Mouse (Mus musculus) thymus, adult 18-20 months (tissue): ENCODE results near the gene Slc38a3.

Source experiments
- DNase-seq, 2 experiments: peaks; one replicate each; pipeline ENCODE4 v3.0.0; 2022; ENCODE audit warnings: mixed read lengths in 2 of 2

Gene Slc38a3

GRCm38 (mm10) chr9:107634406-107635278 lies 34.7 kb downstream of the Slc38a3 start:
- DNase-seq = no peak

- DNase-seq = peak; percentile 38 to 54
Observed at GRCm38 (mm10) chr9:107633661-107634405, 35.5 kb downstream of the Slc38a3 start.

DNA sequence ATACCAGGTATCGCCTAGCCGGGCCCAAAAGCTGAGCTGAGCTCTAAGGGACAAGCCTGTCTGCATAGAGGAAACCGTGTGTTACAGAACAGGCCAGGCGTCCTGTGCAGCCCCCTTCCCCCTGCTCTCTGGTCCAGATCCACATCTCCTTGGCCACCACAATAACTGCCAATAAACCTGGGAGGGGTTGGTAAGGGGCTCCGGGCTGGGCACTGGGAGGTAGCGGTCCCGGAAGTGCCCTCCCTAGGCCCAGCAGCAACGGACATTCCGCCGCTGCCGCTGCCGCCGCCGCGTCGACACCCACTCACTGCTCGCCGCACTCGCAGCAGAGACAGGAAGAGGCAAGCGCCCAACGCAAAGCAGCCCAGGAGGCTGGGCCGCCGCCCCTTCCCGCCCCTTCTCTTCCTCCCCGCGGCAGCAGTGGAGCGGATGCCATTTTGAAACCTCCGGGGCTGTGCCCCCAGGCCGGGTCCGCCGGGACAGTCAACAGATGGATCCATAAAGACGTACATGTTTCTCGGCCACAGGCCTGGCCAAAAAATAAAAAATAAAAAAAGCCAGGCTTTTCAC lies 36.2 kb downstream of the Slc38a3 start:
- DNase-seq = peak; percentile 82 to 87

DNA sequence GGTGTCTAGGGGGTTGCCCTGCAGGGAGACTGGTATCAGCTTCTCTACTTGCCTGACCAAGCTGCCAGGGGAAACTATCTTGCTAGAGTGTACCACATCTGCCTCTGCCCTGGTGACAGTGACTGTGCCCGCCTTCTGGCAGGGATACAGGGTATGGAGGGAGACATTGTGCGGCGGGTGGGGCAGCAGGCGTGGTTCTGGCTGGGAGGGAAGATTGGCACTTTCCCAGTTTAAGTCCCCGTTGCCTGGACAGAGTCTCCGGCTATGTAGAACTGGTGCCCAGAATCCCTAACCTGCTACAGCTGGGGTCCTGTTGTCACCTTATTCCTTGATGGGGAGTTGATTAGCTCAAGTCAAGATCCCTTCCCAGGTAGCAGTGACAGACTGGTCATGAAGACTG lies 36.9 kb downstream of the Slc38a3 start:
- no peak for DNase-seq

DNA sequence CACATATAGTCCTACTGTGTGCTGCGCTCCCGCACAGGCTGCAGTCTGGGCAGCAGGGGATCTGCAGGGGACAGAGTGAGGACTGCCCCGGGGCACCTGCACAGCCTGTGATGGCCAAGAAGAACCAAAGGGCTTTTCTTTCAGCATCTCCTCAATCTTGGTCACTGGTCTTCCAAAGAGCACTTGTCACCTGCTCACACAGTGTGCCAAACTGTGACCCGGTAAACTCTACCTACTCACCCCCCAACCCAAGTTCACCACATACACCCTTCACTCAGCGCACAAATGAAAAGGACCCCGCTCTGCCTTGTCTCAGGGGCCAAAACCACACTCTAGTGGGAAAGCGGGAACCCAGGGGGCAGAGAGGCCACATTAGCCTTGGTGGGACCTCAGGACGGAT lies 37.5 kb downstream of the Slc38a3 start:
- DNase-seq = no peak

- no peak for DNase-seq
Observed at GRCm38 (mm10) chr9:107631311-107631826, 38.0 kb downstream of the Slc38a3 start.

- DNase-seq = no peak
Observed at GRCm38 (mm10) chr9:107630576-107630975, 38.8 kb downstream of the Slc38a3 start.

DNA sequence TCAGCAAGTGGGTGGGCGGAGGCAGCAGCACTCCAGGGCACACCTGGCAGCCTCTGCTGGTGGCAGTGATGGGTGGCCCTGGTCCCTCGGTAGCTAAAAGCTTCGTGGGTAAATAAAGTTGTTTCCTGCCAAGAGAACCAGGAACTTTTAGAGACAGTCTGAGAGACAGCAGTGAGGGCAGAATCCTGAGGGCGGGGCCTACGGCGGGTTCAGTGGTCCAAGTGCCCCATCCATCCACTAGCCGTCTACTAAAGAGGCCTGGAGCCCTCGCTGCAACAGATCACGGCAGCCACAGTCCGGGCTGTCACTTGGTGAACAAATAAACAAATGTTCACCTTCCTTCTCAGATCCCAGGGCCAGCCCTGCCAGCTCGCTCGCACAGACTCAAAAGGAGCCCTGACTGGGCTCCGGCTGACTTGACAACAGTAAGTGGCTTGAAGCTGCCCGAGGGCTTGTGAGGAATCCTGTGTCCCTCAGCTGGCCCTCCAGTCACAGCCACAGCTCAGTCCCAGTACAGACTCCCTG lies 39.4 kb downstream of the Slc38a3 start:
- DNase-seq = peak; percentile 56 to 64

GRCm38 (mm10) chr9:107629411-107629730 lies 40.0 kb downstream of the Slc38a3 start:
- DNase-seq = no peak

DNA sequence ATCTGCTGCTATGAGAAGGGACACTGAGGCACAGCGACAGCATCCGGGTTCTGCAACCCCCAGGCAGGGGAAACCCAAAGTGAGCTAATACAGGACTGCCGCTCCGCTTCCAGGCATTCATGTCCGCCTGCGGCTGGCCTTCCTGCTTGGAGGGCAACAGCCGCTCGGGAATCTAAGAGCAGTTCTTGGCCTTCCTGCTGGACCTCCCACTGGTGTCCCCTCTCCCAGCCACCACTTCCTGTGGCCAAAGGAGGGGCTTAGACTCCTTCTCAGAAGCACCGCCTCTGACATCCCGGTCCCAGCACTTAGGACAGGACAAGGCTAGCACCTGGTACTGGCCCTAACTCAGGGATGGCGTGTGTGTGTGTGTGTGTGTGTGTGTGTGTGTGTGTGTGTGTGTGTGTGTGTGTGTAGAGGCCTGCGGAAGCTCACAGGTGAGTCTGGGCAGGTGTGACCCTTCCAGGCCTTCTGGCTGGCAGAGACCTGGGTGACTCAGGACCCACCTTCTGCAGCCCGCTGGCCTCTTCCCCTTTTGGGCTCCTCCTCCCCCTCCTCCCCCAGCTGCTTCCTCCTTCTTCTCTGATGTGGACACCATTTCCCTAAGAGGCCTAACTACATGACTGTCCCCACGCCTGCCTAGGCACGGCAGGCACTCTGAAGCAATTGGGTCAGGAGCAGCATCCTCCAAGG lies 40.5 kb downstream of the Slc38a3 start:
- no peak for DNase-seq

DNA sequence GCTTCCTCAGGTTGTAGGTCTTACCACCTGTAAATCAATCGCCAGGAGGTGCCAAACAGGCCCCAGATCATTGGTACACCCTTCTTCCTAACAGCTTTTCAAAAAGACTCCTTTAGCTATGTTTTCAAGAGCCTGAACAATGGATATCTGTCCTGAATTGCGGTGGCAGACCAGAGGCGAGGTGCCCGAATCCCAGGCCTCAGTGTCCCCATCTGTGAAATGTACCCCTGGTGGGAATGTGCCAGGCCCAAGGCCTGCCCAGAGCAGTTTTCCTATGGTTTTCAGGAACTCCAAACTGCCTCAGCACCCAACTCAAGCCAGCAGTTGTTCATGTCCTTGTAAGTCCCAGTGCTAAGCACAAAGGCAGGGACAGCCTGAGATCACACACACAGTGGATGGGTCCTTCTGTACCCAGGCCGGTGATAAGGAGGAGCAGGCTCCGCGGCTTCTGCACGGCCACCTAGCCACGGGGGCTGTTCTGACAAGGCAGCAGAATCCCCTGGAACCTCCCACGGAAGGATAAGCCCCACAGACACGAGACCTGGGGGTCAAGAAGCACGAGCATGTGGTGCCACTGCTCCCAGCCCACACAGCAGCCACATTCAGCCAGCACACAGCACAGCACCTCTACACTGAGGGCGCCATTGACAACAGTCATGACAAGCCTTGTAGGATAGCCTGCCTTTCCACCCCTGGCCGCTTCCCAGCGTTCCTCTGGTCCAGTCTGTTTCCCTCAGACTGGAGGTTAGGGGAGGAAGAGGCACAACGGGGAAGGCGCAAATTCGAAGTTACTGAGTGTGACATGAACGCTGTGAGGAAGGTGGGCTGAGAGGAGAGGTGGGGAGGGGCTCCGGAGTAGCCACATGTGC lies 41.7 kb downstream of the Slc38a3 start:
- DNase-seq = no peak

GRCm38 (mm10) chr9:107626844-107627277 lies 42.5 kb downstream of the Slc38a3 start:
- peak; percentile 79 to 89 for DNase-seq

- no peak for DNase-seq
Observed at GRCm38 (mm10) chr9:107626158-107626843, 43.0 kb downstream of the Slc38a3 start.

- no peak for DNase-seq
Observed at GRCm38 (mm10) chr9:107625351-107626128, 43.8 kb downstream of the Slc38a3 start.

DNA sequence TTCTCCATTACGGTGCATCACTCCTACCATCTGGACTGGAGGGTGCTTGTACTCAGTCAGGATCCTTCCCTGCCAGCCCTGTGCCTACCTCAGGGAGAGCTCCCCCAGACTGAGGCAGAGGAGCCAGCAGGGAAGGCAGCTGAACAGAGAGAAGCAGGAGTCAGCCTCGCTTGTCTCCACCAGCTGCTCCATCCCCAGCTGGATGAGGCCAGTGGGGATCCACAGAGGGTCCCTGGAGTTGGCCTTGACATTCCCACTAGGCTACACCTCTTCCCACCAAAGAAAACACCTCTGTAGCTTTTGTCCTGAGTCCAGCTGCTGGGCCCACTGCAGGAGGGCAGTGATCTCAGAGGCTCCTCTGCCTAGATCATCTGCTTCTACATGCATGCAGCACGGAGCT lies 44.4 kb downstream of the Slc38a3 start:
- DNase-seq = no peak

- DNase-seq = peak in 1 of 2 experiments; percentile 73
Observed at GRCm38 (mm10) chr9:107624539-107624938, 44.8 kb downstream of the Slc38a3 start.

- no peak for DNase-seq
Observed at GRCm38 (mm10) chr9:107620954-107621353, 48.4 kb downstream of the Slc38a3 start.

DNA sequence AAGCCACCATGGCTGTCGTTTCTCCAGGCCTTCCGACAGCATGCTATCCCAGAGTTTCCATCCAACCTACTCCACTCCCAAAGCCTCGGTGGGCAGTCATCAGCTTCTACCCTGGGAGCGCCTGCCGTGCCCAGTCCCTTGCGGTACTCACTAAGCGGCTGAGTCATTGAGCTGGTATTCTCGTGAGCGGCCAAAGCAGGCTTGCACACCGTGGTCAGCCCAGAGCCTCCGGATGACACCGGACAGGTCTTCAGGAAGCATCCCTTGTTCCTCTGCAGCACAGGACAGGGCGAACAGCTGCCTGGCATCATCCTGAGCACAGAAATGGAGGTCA lies 49.8 kb downstream of the Slc38a3 start:
- DNase-seq = no peak

DNA sequence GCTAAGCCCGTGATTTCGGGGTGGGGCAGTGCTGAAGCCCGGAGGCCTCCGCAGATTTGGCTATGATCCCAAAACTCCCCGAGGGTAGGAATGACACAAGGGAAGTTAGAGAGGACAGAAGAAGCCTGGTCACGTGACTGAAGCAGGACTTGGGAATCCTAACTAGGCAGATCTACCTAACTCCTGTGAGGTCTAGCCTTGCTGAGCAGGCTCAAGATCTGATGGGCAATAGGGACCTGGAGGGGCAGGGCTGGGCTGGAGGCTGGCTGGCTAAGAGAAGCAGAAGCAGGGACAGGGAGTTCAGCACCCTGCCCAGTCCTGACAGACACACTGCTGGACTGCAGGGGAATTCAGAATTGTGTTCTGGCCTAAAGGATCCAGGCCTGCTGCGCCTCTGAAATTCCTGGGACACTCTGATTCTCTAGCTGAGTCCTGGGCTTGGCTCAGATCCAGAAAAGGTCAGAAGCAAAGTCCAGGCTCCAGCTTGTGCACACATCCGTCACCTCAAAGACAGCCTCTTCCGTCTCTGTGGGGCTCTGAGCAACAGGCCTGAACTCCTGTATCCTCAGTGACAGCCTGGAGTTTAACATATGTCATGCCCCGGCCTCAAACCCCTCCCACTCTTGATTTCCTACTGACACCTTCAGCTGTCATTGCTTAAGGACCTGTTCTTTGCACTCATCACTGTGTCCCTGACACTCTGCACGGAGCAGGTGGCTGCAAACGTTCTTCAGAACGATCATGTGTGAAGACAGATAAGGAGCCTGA lies 50.4 kb downstream of the Slc38a3 start:
- no peak for DNase-seq
